Mouse (Mus musculus) lung, embryonic 16.5 days (tissue): ENCODE measurements around the gene C8a. TPM values are rescaled to one million over a fixed set of nuclear protein-coding genes. Genes with fewer than 3 reads are reported as not detected.

Source experiments
- ATAC-seq: fragments of 200-750 bp; cut with Nextera tagmentation; 2 replicates; pipeline ENCODE4 v1.8.0; 2017; ENCODE audit warnings: low read depth, mild to moderate bottlenecking, moderate library complexity
- H3K27ac ChIP-seq: fragments of 300-500 bp; sonication (generic); 2 replicates; pipeline ENCODE4 v1.5.1; 2014; ENCODE audit warnings: mild to moderate bottlenecking, control low read depth, low read length
- H3K27me3 ChIP-seq: fragments of 300-500 bp; sonication (generic); 2 replicates; pipeline ENCODE4 v1.6.1; 2014; ENCODE audit warnings: low read depth, low read length, mixed read lengths; ENCODE audit not compliant: control insufficient read depth, insufficient read depth
- H3K36me3 ChIP-seq: fragments of 300-500 bp; sonication (generic); 2 replicates; pipeline ENCODE4 v1.6.1; 2014; ENCODE audit warnings: low read length; ENCODE audit not compliant: control insufficient read depth, insufficient read depth
- H3K4me1 ChIP-seq: fragments of 300-500 bp; sonication (generic); replicated peaks from 2 replicates; pipeline ENCODE4 v1.6.1; 2014; ENCODE audit warnings: low read length, mixed read lengths; ENCODE audit not compliant: control insufficient read depth, insufficient read depth
- H3K4me2 ChIP-seq: fragments of 300-500 bp; sonication (generic); 2 replicates; pipeline ENCODE4 v1.6.1; 2014; ENCODE audit warnings: low read depth, low read length, control low read depth
- H3K4me3 ChIP-seq: fragments of 300-500 bp; sonication (generic); 2 replicates; pipeline ENCODE4 v1.5.1; 2014; ENCODE audit warnings: mild to moderate bottlenecking, low read length, control low read depth
- H3K9ac ChIP-seq: fragments of 300-500 bp; sonication (generic); 2 replicates; pipeline ENCODE4 v1.6.1; 2014; ENCODE audit warnings: low read length, control low read depth
- H3K9me3 ChIP-seq: fragments of 300-500 bp; sonication (generic); 2 replicates; pipeline ENCODE4 v1.6.1; 2016; ENCODE audit warnings: low read length; ENCODE audit not compliant: control insufficient read depth
- WGBS: fragments of 180-500 bp; shearing (Covaris S2); extraction: QIAGEN DNeasy Blood & Tissue Kit; methylation state at CpG from one replicate; pipeline ENCODE4 v1.1.7; 2014; 5-methylcytosine and 5-hydroxymethylcytosine counted together
- polyA plus RNA-seq: library from polyadenylated mRNA; unstranded; fragments of >200 nt; fragmentation: Nextera tagmentation; extraction: Ambion mirVana; gene quantifications from 2 replicates; pipeline ENCODE4 v1.2.1, GENCODE M21; 2015

C8a gene
- polyA plus RNA-seq, 1 experiment from 2014 or later = 0.06 TPM

DNA sequence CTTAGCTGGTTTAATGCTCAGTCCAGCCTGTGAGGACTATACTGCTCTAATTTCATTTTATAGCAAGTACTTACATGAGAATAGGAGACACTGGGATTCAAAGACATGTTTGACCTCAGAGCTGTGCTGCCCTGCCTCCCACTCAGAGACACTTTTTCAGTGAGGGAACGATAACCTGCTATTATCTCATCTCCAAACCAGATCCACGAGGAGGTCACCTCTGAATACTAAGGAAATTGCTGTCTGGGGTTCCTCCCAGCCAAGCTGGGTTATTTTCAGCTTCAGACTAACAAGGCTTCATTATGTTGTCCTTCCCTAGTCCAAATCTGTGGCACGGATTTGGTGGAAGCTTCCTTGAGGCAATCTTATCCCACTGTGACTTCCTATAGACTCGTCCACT lies 56.3 kb downstream of the C8a start:
- Histone ChIP-seq H3K4me3 (no peak overlapping the region), H3K4me1 (no peaks in the 10 kb centered on the region), H3K9ac (no peak overlapping the region), H3K9me3 (no peaks in the 10 kb centered on the region), H3K27me3 (no peaks in the 10 kb centered on the region), H3K27ac (no peak overlapping the region), H3K4me2 (no peak overlapping the region), H3K36me3 (no peaks in the 10 kb centered on the region)
- 49% methylated on average over 4 of the region's 4 CpGs for WGBS
- no peak for ATAC-seq

- no peaks in the 10 kb centered on the region for H3K4me1 ChIP-seq
- ATAC-seq = no peak
- no peaks in the 10 kb centered on the region for H3K9me3 ChIP-seq
- H3K36me3 ChIP-seq = no peaks in the 10 kb centered on the region
- WGBS = 61% methylated on average over 4 of the region's 4 CpGs
- H3K27ac ChIP-seq = no peak overlapping the region
- H3K27me3 ChIP-seq = no peaks in the 10 kb centered on the region
- no peak overlapping the region for H3K4me3 ChIP-seq
- no peak overlapping the region for H3K9ac ChIP-seq
- no peak overlapping the region for H3K4me2 ChIP-seq
Measured at GRCm38 (mm10) chr4:104818986-104819385, 57.2 kb downstream of the C8a start.

- WGBS = 43% methylated on average over 2 of the region's 2 CpGs
- ATAC-seq = no peak
- H3K27me3 ChIP-seq = no peaks in the 10 kb centered on the region
- no peaks in the 10 kb centered on the region for H3K36me3 ChIP-seq
- H3K4me2 ChIP-seq = no peak overlapping the region
- no peaks in the 10 kb centered on the region for H3K9me3 ChIP-seq
- no peaks in the 10 kb centered on the region for H3K4me1 ChIP-seq
- H3K27ac ChIP-seq = no peak overlapping the region
- H3K9ac ChIP-seq = no peak overlapping the region
- H3K4me3 ChIP-seq = no peak overlapping the region
Measured at GRCm38 (mm10) chr4:104817509-104817908, 58.7 kb downstream of the C8a start.

GRCm38 (mm10) chr4:104816519-104817232 lies 59.5 kb downstream of the C8a start:
- Histone ChIP-seq H3K4me1 (no peaks in the 10 kb centered on the region), H3K27me3 (no peaks in the 10 kb centered on the region), H3K9me3 (no peaks in the 10 kb centered on the region), H3K27ac (no peak overlapping the region), H3K4me2 (no peak overlapping the region), H3K36me3 (no peaks in the 10 kb centered on the region), H3K9ac (no peak overlapping the region), H3K4me3 (no peak overlapping the region)
- 78% methylated on average over 4 of the region's 4 CpGs for WGBS
- ATAC-seq = no peak

DNA sequence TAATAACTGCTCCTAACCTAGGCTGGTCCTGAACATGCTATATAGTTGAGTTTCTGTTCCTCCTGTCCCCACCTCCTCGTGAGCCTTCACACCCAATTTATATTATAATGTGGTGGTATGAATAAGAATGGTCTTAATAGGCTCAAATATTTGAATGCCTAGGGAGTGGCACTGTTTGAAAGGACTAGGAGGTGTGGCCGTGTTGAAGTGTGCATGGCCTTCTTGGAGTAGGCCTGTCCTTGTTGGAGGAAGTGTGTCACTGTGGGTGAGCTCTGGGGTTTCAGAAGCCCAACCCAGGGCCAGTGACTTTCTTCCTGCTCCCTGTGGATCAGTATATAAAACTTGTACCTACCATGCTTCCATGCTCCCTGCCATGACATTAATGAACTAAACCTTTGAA lies 62.6 kb downstream of the C8a start:
- 74% methylated on average over 2 of the region's 2 CpGs for WGBS
- no peaks in the 10 kb centered on the region for H3K36me3 ChIP-seq
- no peak for ATAC-seq
- H3K27ac ChIP-seq = no peak overlapping the region
- H3K4me1 ChIP-seq = no peaks in the 10 kb centered on the region
- no peak overlapping the region for H3K4me2 ChIP-seq
- no peak overlapping the region for H3K4me3 ChIP-seq
- H3K9ac ChIP-seq = no peak overlapping the region
- H3K9me3 ChIP-seq = no peaks in the 10 kb centered on the region
- H3K27me3 ChIP-seq = no peaks in the 10 kb centered on the region

GRCm38 (mm10) chr4:104810710-104811286 lies 65.4 kb downstream of the C8a start:
- Histone ChIP-seq H3K9ac (no peak overlapping the region), H3K4me1 (no peaks in the 10 kb centered on the region), H3K27me3 (no peaks in the 10 kb centered on the region), H3K36me3 (no peaks in the 10 kb centered on the region), H3K4me2 (no peak overlapping the region), H3K4me3 (no peak overlapping the region), H3K9me3 (no peaks in the 10 kb centered on the region), H3K27ac (no peak overlapping the region)
- 33% methylated on average over 10 of the region's 10 CpGs for WGBS
- no peak for ATAC-seq

DNA sequence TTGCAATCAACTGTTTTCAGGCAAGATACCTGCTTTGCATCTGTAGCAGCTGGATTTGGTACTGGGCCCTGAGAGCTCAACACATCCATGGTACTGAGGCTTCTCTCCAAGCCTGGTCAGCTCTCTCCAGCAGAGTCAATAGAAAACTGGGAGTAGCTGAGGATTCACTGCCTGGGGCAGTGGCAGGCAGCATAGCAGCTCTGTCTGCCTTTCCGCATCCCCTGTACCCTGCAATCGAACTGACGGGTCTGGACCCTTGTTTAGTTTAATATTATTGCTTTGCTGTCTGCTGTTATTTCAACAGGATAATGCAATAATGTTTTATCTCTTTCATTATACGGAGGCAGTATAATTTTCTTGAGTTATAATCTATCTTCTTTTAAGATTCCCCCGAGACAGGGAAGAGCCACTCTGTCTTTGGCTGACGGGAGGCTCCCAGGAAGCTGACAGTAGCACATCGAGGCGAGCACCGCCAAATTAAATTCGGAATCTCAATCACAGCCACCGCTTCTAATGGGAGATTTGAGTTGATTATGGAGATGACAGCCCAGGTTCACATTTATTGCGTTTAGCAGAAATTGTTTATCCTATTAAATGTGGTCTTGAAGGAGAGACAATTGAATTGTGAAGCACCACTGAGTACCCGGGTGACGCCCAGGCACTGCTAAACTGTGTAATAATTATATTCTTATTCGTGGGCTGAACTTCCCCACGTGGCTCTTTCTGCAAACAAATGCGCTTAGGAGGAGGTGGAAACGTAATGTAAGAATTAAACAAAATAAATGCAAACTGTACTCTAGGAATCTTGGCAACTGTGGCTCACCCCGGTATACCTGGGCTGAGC lies 70.6 kb downstream of the C8a start:
- H3K4me2 ChIP-seq = no peak overlapping the region
- H3K9ac ChIP-seq = no peak overlapping the region

GRCm38 (mm10) chr4:104804100-104804499 lies 72.1 kb downstream of the C8a start:
- WGBS = 48% methylated on average over 4 of the region's 4 CpGs
- Histone ChIP-seq H3K27me3 (no peaks in the 10 kb centered on the region), H3K9ac (no peak overlapping the region), H3K4me1 (no peaks in the 10 kb centered on the region), H3K27ac (no peak overlapping the region), H3K9me3 (no peaks in the 10 kb centered on the region), H3K4me2 (no peak overlapping the region), H3K4me3 (no peak overlapping the region), H3K36me3 (no peaks in the 10 kb centered on the region)
- no peak for ATAC-seq

More for the DNA sequence above, 70.6 kb downstream of the C8a start:
- Histone ChIP-seq H3K9me3 (no peaks in the 10 kb centered on the region), H3K27ac (no peak overlapping the region), H3K36me3 (no peaks in the 10 kb centered on the region), H3K4me3 (no peak overlapping the region), H3K4me1 (no peaks in the 10 kb centered on the region), H3K27me3 (no peaks in the 10 kb centered on the region)
- ATAC-seq = no peak
- 74% methylated on average over 19 of the region's 19 CpGs for WGBS

- H3K36me3 ChIP-seq = no peaks in the 10 kb centered on the region
- no peak overlapping the region for H3K4me2 ChIP-seq
- H3K4me3 ChIP-seq = no peak overlapping the region
- H3K4me1 ChIP-seq = no peaks in the 10 kb centered on the region
- no peaks in the 10 kb centered on the region for H3K27me3 ChIP-seq
- no peak overlapping the region for H3K9ac ChIP-seq
- no peak for ATAC-seq
- H3K27ac ChIP-seq = no peak overlapping the region
- no peaks in the 10 kb centered on the region for H3K9me3 ChIP-seq
- WGBS = 91% methylated on average over 3 of the region's 3 CpGs
Measured at GRCm38 (mm10) chr4:104801625-104802024, 74.6 kb downstream of the C8a start.
